Mouse (Mus musculus) ES-Bruce4 (cell line): ENCODE measurements at regions not wholly inside any gene's neighbourhood (a gene's known extent, or its start where the extent isn't known, plus 50 kb on each side); places are given as distances from the start of the nearest gene placed in this dataset.

Source experiments
- CTCF ChIP-seq: IDR thresholded peaks from one replicate; pipeline ENCODE4 v1.8.1; 2011; ENCODE audit warnings: low read depth, low read length
- POLR2A ChIP-seq: IDR thresholded peaks from one replicate; pipeline ENCODE4 v1.8.1; 2011; ENCODE audit warnings: low read length; ENCODE audit not compliant: insufficient read depth

GRCm38 (mm10) chr4:66523886-66524245, 119.5 kb upstream of the Astn2 start:
- TF ChIP-seq CTCF (no peak), POLR2A (no peak)
